Mouse (Mus musculus) heart, adult 2 months (tissue): ENCODE data around the gene Tsnax.

ENCODE experiments used
- CTCF ChIP-seq: fragments of 200-600 bp; IDR thresholded peaks from 2 replicates; pipeline ENCODE4 v1.8.1; 2022; ENCODE audit warnings: antibody characterized with exemption, mild to moderate bottlenecking, moderate library complexity
- EP300 ChIP-seq: fragments of 200-500 bp; IDR thresholded peaks from 2 replicates; pipeline ENCODE4 v1.6.1; 2011; ENCODE audit warnings: low read depth, low read length, control low read depth; ENCODE audit not compliant: insufficient read depth
- POLR2A ChIP-seq: fragments of 200-500 bp; IDR thresholded peaks from 2 replicates; pipeline ENCODE4 v1.6.1; 2011; ENCODE audit warnings: mild to moderate bottlenecking, low read depth, low read length, control low read depth; ENCODE audit not compliant: insufficient read depth

DNA sequence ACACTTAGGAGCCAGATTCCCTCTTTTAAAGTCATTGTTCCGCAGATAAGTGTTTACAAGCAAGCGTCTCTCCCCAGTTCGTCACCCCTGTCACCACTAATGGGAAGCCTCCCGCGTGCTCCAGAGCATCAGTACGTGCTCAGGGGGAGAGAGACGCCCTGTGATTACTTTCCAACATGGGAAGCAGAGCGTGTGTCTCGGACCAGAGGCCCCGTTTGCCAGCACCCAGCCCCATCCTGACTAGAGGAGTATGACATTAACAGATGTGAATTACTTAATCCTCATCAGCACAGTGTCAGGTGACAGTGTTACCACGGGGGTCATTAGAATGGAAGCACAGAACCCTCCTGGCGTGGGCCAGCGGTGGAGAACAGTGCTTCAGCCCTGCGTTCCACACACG is 25.9 kb downstream of the Tsnax start:
- TF ChIP-seq CTCF (no peak), EP300 (peak; percentile 99), POLR2A (no peak)
